Mouse (Mus musculus): Measurements from ENCODE around the gene Fermt1. TPM values are rescaled to one million over a fixed set of nuclear protein-coding genes. Genes with fewer than 3 reads are reported as not detected.

Gene Fermt1
- total RNA-seq, 2 experiments from 2014 or later: not detected

DNA sequence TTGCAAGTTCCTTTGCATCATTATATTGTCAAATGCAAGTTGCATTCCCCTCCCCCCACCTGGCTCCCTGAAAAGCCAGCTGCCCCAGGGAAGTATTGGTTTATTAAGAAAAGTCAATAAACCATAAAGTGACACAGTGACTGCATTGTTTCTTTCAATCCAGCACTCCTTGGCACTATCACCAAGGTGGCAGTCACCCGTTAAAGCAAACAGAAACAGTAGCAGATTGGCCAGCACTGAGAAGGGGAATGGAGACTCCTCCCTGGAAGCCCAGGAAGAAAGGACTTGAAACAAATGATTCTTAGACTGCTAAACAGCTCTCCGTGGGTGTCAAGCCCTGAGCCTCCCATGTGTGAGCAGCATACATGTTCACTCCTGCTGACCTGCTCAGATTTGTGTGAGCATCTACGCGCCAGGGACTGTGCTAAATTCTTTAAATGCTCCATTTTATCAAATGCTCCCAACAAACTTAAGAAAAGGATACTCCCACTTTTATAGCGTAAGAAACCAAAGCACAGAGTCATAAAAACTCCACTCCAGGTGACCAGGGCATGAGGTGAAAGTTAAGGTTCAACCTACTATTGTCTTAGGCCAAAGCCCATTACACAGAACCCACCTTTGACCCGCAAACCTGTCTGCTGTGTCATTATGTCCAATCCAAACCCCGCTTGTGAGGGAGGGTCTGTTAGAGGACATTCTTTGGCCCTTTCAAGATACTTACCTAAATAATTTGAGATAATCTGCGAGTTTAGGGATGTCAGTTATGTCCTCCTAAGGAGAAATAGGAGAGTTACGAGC lies 23.4 kb downstream of the Fermt1 start:
- DNase-seq: no peak

DNA sequence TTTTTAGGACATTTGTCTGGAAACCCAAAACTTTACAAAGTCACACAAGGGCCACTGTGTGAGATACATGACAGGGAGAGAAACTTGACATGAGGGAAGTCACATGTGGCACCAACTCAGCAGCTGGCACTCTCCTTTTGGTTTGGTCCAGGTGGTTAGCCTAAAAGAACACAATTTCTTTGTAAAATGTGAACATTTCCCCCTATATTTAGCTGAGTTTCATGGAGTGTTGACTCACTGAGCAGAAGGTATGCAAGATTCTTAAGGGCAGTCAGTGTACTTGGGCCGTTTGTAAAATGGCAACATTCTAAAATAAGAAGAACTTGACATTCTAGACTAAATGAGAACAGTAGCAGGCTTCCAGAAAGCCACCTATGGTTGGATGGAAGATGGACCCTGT lies 30.9 kb downstream of the Fermt1 start:
- no peak for DNase-seq

DNA sequence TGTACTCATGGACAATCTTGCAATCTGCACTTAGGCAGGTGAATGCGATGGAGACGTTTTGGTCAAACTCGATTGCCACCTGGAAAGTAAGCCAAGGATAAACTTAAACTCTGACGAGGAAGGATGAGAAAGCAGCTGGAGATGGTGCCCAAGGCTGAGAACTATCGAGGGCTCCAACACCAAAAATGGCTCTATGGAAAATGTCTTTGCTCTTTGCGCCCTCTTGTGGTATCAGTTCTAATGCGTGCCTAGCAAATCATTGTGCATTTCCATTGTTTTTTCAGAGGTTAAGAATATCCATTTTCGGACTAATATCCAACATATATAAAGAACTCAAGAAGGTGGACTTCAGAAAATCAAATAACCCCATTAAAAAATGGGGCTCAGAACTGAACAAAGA lies 38.9 kb downstream of the Fermt1 start:
- peak; percentile 36 for DNase-seq

DNA sequence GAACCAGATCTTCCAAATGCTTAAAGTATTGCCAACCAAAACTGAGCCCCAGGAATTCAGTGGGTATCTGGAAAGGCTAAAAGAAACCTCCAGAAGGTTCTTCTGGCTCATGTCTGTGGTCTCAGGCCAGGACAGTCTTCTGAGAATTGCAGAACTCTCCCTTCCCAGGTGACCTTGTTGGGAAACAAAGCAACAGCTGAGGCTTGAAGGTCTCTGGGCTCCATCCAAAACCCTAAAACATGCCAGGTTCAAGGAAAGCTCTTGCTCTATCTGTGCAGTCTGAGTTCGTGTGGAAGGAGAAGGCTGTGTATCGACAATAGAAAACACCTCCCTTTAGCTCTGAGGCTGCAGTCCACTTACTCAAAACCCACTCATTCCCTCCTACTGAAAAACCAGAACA lies 40.7 kb downstream of the Fermt1 start:
- no peak for DNase-seq

DNA sequence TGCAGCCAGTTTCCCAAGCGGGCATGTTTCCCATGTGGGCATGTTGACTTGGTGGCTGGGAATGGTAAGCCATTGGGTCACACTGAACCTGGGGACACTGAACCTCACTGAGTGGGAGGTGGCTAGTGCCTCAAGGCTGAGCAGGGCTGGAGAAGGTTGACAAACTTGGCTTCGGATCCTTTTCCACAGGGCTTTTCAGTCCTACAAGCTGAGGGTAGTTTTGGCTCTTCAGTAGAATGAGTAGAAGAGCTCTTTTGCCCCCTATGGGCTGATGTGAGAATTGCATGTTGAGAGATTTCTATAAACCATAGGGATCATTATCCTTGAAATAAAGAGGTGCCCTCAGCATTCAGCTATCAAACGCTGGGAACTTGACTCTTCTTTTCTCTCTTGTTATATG lies 42.2 kb downstream of the Fermt1 start:
- DNase-seq: peak; percentile 67

DNA sequence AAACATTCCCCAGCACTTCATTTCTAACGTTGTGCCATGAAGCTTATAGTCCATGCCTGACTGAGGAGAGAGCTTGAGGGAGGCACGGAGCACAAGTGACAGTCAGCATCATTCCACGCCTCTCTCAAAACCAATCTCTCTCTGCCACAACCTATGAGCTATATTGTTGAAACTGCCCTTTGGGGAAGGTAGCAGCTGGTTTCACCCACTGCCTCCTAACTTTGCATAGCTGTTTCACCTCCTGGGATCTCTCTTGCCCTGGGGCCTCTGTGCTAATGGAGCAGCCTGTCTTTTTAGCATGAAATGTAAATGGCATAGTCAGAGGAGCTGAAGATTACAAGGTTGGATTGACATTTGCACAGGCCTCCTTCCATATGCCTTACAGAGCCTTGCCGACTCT lies 43.6 kb downstream of the Fermt1 start:
- DNase-seq: no peak

DNA sequence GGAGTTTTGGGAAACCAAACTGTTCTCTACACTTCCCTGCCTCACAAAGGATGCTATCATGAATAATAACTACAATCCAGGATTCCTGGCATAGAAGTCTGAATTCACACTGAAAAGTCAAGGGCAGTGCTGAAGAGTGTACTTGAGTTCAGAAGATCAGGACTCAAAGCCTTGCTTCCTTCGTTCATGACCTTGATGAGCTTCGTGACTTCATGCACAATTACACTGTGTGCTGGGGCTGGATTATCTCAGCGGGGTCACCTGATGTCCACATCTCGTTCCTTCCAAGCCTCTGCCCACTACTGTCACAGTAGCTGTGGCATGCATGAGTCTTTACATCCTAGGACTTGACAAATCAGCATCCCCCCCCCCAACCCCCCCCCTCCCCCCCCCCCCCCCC lies 44.1 kb downstream of the Fermt1 start:
- DNase-seq: no peak

DNA sequence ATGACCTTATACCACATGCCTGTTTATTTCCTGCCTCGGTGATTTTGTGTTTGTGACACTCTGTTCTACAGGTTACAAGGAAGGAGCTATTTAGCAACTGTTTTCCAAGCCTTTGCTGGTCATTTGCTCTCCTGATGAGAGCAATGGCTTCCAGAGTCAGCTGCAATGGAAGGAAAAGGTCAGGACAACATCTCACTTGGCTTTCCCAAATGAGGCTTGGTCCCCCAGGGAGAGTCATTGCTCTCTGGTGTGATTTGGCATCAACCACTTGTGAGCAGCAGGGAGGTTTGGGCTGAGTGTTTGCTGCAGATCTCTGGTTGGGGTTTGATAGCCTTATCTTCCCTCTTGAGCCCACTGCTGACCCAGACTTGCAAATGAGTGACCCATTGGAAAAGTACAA lies 45.1 kb downstream of the Fermt1 start:
- no peak for DNase-seq

DNA sequence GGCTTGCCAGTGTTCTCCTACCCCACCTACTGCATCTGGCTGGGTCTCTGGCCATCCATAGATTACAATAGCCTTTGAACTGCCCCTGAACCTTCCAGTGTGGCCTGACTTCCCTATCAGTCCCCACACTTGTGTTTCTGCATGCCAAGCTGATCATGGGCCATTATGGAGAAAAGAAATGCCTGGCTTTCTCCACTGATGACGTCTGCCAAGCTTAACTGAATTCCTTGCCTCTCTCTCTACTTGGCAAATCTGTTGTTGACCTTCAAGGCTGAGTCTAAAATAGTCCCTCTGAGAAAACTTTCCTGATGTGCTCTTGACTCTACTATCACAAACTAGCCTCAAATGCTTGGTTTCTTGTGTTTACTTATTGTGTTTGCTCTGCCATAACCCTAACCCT lies 47.5 kb downstream of the Fermt1 start:
- no peak for DNase-seq

DNA sequence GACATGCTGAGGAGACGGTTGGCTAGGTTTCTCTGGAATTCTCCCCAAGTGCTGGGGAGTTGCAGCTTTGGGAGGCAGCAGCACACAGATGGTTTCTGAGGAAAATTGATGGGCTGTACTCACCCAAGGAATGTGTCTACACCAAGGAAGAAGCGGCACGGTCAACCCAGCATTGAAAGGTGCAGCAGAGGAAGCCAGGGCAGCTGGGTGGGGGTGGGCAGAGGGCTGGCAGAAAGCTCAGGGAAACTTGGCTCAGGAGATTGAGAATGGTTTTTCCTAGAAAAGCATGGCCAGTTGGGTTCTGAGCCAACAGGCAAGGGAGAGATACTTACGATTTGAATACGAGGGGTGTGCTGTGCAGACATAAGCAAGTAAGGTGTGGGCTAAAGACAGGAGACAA lies 51.9 kb downstream of the Fermt1 start:
- no peak for DNase-seq

DNA sequence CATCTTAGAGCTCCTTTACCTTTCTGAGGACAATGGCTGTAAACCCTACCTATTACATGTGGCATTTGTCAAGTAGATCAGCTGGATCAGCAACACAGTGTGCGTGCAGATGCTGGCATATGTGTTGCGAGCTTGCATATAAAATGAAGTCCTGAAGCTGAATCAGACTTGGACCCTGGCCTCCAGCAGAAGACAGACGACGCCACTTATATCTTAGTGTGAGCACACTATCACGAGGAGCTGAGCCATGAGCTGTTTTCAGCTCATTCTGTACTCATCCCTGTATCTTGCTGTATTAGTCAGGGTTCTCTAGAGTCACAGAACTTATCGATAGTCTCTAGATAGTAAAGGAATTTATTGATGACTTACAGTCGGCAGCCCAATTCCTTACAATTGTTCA lies 60.4 kb downstream of the Fermt1 start:
- DNase-seq: no peak

DNA sequence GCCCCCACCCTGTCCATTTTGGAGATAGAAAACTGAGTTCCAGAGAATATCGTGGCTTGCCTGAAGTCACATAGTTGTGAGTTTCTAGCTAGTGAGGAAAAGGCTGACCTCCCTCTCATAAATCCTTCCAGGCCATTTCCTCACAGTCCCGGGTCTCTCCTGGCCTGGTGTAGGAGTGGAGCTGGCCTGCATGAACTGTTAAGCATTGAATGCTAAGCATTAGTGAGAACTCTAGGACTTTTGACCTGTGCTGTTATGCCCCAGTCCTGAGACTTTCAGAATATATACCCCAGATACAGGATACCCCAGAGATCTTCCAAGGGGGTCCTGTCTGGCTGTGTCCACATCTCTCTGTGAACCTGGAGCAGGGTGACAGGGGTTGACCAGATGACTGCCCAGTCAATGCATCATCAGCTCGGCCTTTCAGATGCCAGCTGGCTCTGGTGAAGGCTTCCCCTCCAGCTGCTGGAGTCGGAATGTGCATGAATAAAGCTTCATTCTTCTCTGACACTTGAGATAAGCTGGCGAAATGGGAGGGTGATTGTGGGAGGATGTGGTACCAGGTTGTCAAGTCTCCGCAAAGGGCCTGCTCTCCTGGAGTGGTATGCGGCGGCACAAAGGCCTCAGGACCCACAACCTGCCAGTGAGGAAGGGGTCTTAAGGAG lies 61.3 kb downstream of the Fermt1 start:
- no peak for DNase-seq

DNA sequence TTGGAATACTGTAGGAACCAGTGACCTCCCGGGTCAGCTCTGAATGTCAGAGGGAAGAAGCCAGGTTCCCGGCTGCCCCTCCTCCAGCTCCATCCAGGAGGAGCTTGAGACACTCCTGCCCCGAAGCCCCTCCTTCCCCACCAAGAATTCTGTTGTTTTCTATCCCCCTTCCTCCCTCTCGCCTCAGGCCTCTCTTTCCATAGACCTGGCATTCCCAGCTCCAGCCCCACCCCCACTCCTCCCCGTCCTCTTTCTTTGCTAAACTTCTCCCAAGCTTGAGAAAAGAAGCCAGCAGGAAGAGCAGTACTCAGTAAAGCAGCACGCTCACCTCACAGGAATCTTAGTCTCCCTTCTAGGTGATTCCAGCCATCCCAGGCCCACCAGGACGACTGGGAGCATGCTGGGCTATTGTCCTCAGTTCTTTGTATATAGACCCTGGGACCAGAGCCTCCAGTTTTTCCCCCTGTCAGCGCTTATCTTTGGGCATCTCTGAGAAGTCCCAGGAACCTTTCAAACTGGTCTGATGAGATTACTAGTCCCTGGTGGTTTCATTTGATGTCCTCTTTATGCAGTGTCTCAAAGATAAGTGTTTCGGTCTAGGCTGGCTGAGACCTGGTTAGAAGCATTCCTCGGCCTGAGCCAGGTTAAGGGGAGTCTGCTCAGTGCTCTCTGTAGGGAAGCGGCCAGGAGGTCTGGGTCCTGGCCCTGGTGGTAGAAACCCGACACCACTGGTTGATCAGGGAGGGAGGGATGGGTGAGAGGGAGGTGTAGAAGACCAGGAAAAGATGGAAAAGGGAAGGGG lies 64.7 kb downstream of the Fermt1 start, which contains the start of gene Lrrn4:
Lrrn4 (minus strand) TSS at position 48 of the 802 bp plus-strand sequence.
- no peak for DNase-seq

DNA sequence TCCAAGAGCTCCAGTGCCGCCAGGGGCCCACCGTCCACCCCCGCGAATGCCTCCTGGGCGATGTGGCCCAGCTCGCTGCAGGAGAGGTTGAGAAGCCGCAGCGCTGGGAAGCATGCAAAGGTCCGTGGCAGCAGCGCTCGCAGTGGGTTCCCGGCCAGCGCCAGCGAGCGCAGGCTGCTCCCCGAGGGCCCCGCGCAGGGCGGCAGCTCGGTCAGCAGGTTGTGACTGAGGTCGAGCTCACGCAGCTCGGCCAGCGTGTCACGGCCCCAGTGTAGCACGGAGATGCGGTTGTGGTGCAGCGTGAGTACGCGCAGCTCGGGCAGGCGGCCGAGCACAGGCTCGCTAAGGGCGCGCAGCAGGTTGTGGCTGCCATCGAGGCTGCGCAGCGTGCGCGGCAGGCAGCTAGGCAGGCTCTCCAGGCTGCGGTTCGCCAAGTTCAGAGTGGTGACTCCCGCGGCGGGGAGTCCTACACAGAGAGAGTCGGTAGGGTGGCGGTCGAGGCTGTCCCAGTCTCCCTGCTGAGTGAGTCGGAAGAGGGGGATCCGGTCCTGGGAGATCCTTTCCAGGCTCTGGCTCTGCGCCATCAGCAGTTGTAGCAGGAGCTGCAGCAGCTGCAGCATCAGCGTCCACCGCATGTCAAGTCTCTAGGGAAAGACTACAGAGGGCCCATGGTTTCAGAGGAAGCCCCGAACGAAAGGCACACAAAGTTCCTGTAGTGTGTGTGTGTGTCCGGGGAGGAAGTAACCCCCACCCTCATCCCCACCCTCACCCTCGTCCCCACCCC lies 66.3 kb downstream of the Fermt1 start:
- peak; percentile 60 for DNase-seq

DNA sequence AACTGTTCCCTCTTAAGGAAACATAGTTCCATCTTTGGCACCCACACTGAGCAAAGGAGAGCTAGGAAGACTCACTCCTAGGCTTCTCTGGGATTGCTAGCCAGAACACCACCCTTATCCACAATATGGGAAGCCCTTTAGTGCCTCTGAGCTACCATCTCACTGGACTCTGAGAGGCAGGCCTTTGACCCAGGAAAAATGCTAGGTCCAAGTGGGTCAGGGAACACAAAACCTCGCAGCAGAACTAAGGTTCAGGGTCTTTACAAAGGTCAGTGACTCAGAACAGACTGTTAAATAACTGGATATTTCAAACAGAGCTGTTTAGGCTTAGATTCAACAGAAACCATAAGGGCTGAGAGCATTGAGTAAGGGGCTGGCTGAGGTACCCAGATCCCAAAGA lies 68.7 kb downstream of the Fermt1 start:
- no peak for DNase-seq

DNA sequence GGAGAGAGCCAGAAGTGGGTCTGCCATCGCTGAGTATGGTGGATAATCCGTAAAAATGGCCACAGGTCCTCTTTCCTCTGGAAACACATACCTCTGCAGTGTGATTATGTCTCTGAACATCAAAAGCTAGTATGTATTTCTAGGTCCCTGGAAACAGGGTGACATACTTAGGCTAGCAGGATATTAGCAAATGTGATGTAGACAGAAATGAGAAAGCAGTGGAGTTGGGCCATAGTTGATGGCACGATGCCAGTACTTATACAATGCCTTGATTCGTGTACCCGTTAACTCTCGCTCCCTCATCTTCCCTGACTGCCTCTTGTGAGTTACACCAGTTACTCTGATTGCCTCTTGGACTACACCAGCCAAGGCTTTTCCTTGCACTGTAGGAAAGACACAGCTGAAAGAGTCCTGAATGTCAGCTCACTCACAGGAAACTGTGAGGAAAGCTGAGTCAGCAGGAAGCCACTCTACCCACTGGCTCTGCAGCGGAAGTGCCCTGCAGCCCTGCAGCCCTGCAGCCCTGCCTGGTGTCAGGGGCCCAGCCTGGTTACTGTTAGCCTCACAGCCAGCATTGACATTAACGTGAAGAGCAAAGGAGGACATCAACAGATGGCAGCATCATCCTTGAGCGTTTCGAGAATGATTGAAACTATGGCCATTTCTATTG lies 71.9 kb downstream of the Fermt1 start:
- no peak for DNase-seq

DNA sequence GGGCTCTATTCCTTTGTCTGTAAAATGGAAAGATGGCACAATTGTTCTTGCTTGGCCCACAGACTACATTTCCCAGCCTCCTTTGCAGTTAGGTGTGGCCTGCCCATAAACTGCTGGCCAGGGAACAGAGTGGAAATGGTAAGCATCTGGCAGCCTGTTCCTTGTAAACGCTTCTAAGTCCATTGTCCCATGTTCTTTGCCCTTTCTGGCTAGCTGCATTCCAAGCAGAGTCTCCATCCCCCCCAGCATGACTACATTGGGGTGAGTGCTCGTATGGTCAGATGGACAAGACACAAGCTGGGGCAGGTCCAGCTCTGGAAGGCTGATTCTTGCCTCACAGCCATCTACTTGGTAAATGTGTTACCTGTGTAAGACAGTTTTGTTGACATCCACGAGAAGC lies 74.0 kb downstream of the Fermt1 start:
- no peak for DNase-seq

DNA sequence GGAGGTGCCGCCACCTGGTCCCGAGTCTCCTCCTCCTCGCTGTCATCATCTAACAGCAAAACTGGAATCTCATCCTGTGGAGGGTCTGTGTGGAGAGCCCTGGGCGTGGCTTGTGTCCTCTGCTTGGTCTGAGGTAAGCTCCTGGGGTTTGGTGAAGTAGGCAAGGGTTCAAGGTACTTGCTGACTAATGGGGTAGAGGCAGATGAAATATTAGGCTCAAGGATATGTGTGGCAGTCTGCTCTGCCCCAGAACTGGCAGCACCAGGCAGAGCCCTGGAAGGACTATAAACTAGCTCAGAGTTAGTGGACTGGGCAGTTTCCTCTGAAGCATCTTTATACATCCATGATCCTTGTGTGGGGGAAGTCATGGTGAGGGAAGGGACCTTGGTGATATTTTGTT lies 75.4 kb downstream of the Fermt1 start:
- no peak for DNase-seq

DNA sequence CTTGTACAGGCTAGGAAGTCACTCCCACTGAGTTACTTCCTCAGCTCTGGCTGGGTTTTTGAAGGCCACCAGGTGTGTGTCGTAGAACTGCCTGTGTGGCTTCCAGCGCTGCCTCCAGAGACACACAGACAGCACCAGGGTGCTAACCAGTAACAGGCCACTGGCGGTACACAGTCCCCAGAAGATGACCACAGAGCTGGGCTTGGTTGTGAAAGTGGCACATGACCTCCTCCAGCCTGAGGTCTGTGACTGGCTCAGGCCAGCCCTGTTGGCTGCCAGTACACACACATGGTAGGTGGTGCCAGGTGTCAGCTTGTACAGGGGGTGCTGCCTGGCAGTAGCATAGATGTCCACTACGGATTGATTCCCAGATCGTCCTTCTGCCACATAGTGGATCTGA lies 76.0 kb downstream of the Fermt1 start:
- DNase-seq: no peak

DNA sequence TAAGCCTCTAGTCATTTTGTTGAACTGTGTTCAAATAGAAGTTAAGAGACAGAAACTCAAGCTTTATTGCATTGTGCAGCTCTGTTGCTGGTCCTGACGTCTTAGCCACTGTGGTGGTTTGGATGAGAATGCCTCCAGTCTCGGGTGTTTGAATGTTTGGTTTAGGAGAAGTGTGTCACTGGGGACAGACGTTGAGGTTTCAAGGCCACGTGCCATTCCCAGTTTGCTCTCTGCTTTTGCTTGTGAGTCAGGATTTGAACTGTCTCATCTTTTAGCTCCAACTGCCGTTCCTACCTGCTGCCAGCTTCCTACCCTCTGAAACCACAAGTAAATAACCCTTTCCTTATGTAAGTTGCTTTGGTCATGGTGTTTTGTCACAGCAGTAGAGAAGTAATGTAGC lies 78.2 kb downstream of the Fermt1 start:
- DNase-seq: no peak

DNA sequence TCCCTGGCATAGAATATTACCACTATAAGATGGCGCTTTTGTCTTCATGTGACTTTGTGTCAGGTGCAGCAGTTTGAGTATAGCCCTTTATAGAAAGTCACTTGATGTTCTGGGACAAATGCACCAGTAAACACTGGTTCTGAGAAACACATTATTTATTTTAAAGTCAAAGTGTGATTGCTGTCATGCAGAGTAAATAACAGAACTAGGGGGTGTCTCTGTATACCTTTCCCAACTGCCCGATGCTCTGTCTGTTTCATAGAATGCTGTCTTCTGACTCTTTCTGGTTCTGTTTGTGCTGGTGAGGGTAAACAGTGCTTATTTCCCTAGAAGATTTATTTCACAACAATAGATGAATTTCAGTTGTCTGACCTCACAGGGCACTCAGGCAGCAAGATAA lies 82.4 kb downstream of the Fermt1 start:
- DNase-seq: no peak

DNA sequence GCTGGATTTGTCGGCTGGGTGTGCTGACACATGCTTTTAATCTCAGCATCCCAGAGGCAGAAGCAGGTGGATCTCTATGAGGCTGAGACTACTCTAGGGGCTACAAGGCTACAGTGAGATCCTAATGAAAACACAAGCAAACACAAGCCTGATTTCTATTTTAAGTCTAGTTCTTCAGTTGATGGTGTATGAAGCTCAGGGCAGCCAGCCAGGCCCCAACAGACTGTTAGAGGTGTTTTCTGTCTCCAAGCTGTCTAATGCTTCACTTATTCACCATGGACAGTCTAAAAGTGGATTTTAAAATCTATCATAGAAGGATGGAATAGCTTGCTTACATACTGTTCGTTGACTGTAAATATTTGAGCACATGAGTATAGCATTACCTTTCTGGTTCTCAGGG lies 84.2 kb downstream of the Fermt1 start:
- DNase-seq: no peak

Measured in heart, postnatal 4 days (tissue).